Mouse (Mus musculus): ENCODE data around the gene 1300017J02Rik. TPM values are rescaled to one million over a fixed set of nuclear protein-coding genes. Genes with fewer than 3 reads are reported as not detected.
A peak's percentile ranks its signal among the peaks of the same experiment; 100 is the strongest.

1300017J02Rik gene
- total and polyA plus RNA-seq, 3 experiments: 0.62 to 2.6 TPM; not detected in 1

DNA sequence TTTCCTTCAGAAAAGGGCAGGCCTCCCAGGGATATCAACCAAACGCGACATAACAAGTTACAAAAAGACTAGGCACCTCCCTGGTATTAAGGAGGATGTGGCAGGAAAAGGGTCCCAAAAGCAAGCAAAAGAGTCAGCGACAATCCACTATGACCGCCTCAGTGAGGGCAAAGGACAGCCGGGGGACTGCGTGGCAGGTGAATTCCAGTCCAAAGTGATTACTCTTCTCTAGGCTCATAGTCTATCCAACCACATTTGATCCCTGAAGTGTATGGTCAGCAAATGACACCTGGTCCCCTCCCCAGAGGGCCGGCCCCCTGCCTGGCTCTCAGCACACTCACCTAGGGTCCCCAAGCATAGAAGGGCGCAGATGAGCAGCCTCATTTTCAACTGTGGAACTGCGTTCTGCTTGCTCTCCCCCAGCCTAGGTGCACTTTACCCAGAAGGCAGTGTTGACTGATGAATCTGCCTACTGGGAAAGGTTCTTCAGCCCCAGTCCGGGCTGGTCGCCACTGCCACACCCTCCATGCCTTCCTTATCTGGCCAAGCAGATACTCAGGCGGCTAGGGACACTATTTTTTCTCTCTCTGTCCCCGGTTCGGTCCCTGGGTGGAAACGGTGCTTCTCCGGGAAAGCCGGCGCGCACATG lies 16.9 kb downstream of the 1300017J02Rik start:
- peak overlapping the region; percentile 55 to 69 for H3K4me3 ChIP-seq (ENCODE audit: control insufficient read depth in 1 of 2, insufficient read depth in 1 of 2, low read depth in 2 of 2, low read length in 2 of 2)
- peak; percentile 80 for DNase-seq (ENCODE audit: low read depth, low spot score)
- no peaks in the 10 kb centered on the region for H3K9me3 ChIP-seq (replicated peaks; ENCODE audit: insufficient read depth, low read length)
- no peaks in the 10 kb centered on the region for H3K79me2 ChIP-seq (ENCODE audit: control insufficient read depth, insufficient read depth, low read length, poor library complexity)
- H3K9ac ChIP-seq (ENCODE audit: control insufficient read depth, low read depth, low read length, poor library complexity, severe bottlenecking): peak overlapping the region; percentile 67
- no peaks in the 10 kb centered on the region for H3K27me3 ChIP-seq (ENCODE audit: control insufficient read depth in 1 of 2, insufficient read depth in 2 of 2, low read length in 2 of 2)
- H3K4me1 ChIP-seq (ENCODE audit: control insufficient read depth in 1 of 2, insufficient read depth in 2 of 2, low read length in 2 of 2): peaks cover 2 to 9% of the 10 kb centered on the region in 2 experiments
- H3K27ac ChIP-seq (ENCODE audit: control insufficient read depth, low read depth, low read length): peak overlapping the region; percentile 61
- H3K36me3 ChIP-seq (ENCODE audit: control insufficient read depth in 1 of 2, insufficient read depth in 2 of 2, low read length in 2 of 2): peaks cover 0 to 10% of the 10 kb centered on the region in 2 experiments; a peak in 2 of 4 replicates
- no peak for TF ChIP-seq MYC (IDR thresholded peaks at IDR 0.05; ENCODE audit: low read depth, low read length)
- no peak for TF ChIP-seq UBTF (IDR thresholded peaks at IDR 0.05; ENCODE audit: borderline replicate concordance, insufficient read depth, low read depth, low read length)
- TF ChIP-seq ZC3H11A (IDR thresholded peaks at IDR 0.05; ENCODE audit: low read depth, low read length): no peak
- 0 out of 2 replicates have a peak, but pooled peaks have one; percentile 34 for TF ChIP-seq MAX (IDR thresholded peaks at IDR 0.05; ENCODE audit: low read length)
- no peak for TF ChIP-seq SMC3 (IDR thresholded peaks at IDR 0.05; ENCODE audit: low read depth, low read length)
- TF ChIP-seq TCF12 (IDR thresholded peaks at IDR 0.05; ENCODE audit: low read depth, low read length): peak; percentile 65
- peak; percentile 39; the same call in 1 of the 2 replicates for TF ChIP-seq MXI1 (IDR thresholded peaks at IDR 0.05; ENCODE audit: low read depth, low read length)
- TF ChIP-seq KAT2A (conservative IDR thresholded peaks at IDR 0.05; ENCODE audit: low read depth, low read length): no peak
- 0 out of 4 replicates have a peak, but pooled peaks of 1 of the 2 experiments have one; percentile 19 for TF ChIP-seq POLR2A (IDR thresholded peaks at IDR 0.05; ENCODE audit: control insufficient read depth in 1 of 2, insufficient read depth in 1 of 2, low read depth in 1 of 2, low read length in 2 of 2, poor library complexity in 1 of 2)
- TF ChIP-seq POLR2AphosphoS5 (IDR thresholded peaks at IDR 0.05; ENCODE audit: borderline replicate concordance, low read depth, low read length): no peak
- no peak for TF ChIP-seq HCFC1 (IDR thresholded peaks at IDR 0.05; ENCODE audit: low read depth, low read length)
- no peak for TF ChIP-seq SIN3A (IDR thresholded peaks at IDR 0.05; ENCODE audit: low read length)
- no peak for TF ChIP-seq JUND (IDR thresholded peaks at IDR 0.05; ENCODE audit: low read depth, low read length)
- TF ChIP-seq MAFK (IDR thresholded peaks at IDR 0.05; ENCODE audit: borderline replicate concordance, low read depth, low read length): no peak
- TF ChIP-seq GATA1 (IDR thresholded peaks at IDR 0.05; ENCODE audit: low read depth, low read length): peak; percentile 60
- TF ChIP-seq RCOR1 (IDR thresholded peaks at IDR 0.05; ENCODE audit: low read depth, low read length): no peak; the same call in 1 of the 2 replicates
- TF ChIP-seq CHD1 (IDR thresholded peaks at IDR 0.05; ENCODE audit: low read depth, low read length): no peak
- TF ChIP-seq EP300 (IDR thresholded peaks at IDR 0.05; ENCODE audit: low read depth in 1 of 2, low read length in 2 of 2): peak; percentile 9 to 53; a peak in 3 of 4 replicates
- no peak for TF ChIP-seq E2F4 (IDR thresholded peaks at IDR 0.05; ENCODE audit: borderline replicate concordance, low read depth, low read length)
- TF ChIP-seq MEF2A (IDR thresholded peaks at IDR 0.05; ENCODE audit: extremely low read depth, insufficient replicate concordance, low read depth, low read length, poor library complexity, severe bottlenecking): no peak
- TF ChIP-seq BHLHE40 (IDR thresholded peaks at IDR 0.05; ENCODE audit: borderline replicate concordance, low read depth, low read length): no peak
- peak; percentile 8; the same call in 1 of the 2 replicates for TF ChIP-seq ETS1 (IDR thresholded peaks at IDR 0.05; ENCODE audit: low read depth, low read length)
- no peak for TF ChIP-seq ZMIZ1 (IDR thresholded peaks at IDR 0.05; ENCODE audit: low read depth, low read length)
- TF ChIP-seq CTCF (IDR thresholded peaks at IDR 0.05 in 2 of 3, conservative IDR thresholded peaks at IDR 0.05 in 1 of 3; ENCODE audit: control insufficient read depth in 1 of 3, insufficient read depth in 1 of 3, low read depth in 2 of 3, low read length in 3 of 3, poor library complexity in 1 of 3, severe bottlenecking in 1 of 3): no peak
- no peak for TF ChIP-seq POLR2AphosphoS2 (IDR thresholded peaks at IDR 0.05; ENCODE audit: low read length)
- TF ChIP-seq GABPA (IDR thresholded peaks at IDR 0.05; ENCODE audit: low read depth, low read length): no peak
- no peak for TF ChIP-seq USF2 (IDR thresholded peaks at IDR 0.05; ENCODE audit: borderline replicate concordance in 1 of 2, insufficient read depth in 1 of 2, low read depth in 1 of 2, low read length in 2 of 2)
- TF ChIP-seq USF1 (IDR thresholded peaks at IDR 0.05; ENCODE audit: low read depth, low read length): no peak
- no peak for TF ChIP-seq CHD2 (IDR thresholded peaks at IDR 0.05; ENCODE audit: low read length)
- no peak for TF ChIP-seq ZKSCAN1 (IDR thresholded peaks at IDR 0.05; ENCODE audit: low read depth, low read length)
- TF ChIP-seq NRF1 (IDR thresholded peaks at IDR 0.05; ENCODE audit: insufficient read depth, low read depth, low read length, poor library complexity, severe bottlenecking): no peak
- TF ChIP-seq ELF1 (IDR thresholded peaks at IDR 0.05; ENCODE audit: low read depth, low read length): no peak
- 0 out of 2 replicates have a peak, but pooled peaks have one; percentile 31 for TF ChIP-seq NELFE (IDR thresholded peaks at IDR 0.05; ENCODE audit: low read depth, low read length)
- TF ChIP-seq TBP (IDR thresholded peaks at IDR 0.05; ENCODE audit: low read depth, low read length): peak; percentile 77
- TF ChIP-seq MYB (IDR thresholded peaks at IDR 0.05; ENCODE audit: low read depth, low read length): no peak
- no peak for TF ChIP-seq RAD21 (IDR thresholded peaks at IDR 0.05; ENCODE audit: low read depth, low read length)
